Mouse (Mus musculus) left cerebral cortex, adult 8-10 months (tissue): Measurements from ENCODE around the gene Oser1. TPM values are rescaled to one million over a fixed set of nuclear protein-coding genes. Genes with fewer than 3 reads are reported as not detected.
"Not testable (repeated sequence)": the region's sequence is repeated elsewhere in the genome, so short reads cannot be mapped to it uniquely, and the experiment has no call there.

Experiments used
- DNase-seq, 2 experiments: peaks; one replicate each; pipeline ENCODE4 v3.0.0; 2022; ENCODE audit warnings: low spot score in 2 of 2
- total RNA-seq, 4 experiments: library from RNA; stranded (reverse); gene quantifications; 2 replicates each; pipeline ENCODE4 v1.2.4; 2022

Gene Oser1
- 10 to 100 TPM; 21.1 to 27.5 (median 27.1) TPM for total RNA-seq

DNA sequence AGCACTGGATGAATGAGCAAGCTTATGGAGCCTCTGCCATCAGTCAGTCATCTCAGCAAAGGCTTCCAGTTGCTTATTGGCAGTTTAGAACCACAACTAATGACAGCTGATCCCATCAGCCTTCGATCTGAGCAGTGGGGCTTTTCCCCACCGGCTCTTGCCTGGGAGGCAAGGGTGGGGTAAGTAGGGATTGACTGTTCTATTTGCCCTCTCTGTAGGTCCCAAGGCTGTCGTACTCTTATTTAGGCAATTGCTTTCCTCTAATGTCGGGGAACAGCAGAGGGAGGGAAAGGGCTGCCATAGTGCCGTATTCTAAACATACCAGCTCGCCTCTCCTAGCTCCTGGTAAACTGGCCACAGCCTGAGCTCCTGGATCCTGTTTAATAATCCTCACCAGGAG, at the start of gene Oser1:
Oser1 (minus strand) TSS at position 101 of the 400 bp plus-strand sequence.
- no peak for DNase-seq

DNA sequence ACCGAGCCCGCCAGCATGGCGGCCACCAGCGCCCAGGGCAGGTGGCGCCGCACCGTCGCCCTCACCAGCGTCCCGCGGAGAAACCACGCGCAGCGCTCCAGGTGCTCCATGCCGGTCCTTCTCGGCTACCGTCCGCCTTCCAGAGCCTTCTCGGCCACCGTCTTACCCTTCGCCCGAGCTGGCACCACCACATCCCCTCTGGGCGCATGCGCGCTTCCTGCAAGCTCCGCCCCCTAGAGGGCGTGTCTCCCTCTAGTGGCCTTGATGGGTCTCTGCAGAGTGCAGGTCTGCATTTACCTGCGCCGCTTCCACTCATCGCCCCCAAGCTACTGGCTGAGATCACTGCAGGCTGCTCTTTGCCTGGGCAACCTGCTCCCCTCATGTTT, 48.0 kb upstream of the Oser1 start, which contains the start of gene Fitm2:
Fitm2 (minus strand) TSS at position 164 of the 386 bp plus-strand sequence.
- peak; percentile 93 to 98 for DNase-seq

DNA sequence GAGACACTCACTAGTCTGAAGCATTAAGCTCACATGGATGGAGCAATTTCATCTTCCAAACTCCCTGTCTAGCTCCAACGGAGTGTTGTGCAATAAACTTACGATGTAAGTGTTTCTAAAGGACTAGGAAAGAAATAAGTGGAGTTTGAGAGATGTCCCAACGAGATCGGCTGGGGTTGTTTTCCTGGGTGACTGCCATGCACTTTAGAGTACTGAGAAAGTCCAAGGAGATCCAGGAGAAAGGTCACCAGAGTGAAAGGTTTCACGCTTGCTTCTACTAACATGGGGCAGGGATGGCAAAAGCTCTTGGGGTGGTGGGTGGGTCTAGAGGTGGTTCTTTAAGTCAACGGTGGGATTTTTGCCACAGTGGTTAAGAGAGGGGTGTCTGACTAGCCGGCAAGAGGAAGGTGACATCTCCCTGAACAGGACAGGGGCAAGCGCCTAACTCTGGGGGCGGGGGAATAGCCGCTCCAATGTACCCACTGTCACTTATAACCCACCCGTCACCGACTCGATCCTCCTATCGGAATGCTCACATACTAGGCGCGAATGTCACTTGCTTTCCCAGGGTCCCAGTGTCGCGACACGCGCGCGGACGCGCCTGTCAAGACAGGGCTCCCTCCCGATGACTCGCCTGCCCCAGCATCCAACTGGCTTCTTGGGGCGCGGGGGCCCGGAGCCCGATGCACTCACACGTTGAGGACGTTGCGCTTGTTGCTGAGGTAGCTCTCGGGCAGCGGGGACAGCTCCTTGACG, 47.4 kb upstream of the Oser1 start:
- DNase-seq = no peak

DNA sequence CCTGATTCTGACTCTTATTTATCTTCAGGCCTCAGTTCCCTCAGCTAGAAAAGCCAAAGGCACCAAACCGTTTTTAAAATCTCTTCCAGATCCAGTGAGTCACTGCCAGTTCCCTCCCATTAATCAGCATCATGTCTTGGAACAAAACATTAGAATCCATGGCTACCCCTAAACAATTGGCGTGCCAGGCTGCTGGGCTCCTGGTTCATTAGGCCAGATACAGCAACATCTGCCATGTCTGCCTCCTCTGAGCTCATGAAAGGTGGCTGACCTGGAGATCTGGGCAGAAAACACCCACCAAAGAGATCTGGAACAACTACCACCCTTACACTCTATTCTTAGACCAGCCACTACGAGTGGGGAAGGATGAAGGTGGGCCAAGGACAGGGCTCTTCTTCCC, 46.6 kb upstream of the Oser1 start:
- no peak for DNase-seq

DNA sequence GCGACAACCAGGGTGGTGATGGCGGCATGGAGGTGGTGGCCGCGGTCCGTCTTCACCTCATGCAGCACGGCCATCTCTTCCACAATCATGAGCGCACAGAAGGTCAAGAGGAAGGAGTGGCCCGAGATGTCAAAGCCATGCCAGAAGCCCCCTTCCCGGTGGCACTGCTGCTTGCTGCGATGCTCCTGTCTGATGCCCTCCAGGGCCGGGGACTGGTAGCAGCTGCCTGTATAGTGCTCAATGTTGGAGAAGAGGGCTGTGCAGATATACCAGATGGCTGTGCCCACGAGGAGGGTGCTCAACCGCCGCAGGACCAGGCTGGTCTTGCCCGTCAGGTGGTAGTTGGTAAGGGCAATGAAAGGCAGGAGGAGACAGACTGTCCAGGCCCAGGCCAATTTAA, 45.2 kb upstream of the Oser1 start:
- no peak for DNase-seq

DNA sequence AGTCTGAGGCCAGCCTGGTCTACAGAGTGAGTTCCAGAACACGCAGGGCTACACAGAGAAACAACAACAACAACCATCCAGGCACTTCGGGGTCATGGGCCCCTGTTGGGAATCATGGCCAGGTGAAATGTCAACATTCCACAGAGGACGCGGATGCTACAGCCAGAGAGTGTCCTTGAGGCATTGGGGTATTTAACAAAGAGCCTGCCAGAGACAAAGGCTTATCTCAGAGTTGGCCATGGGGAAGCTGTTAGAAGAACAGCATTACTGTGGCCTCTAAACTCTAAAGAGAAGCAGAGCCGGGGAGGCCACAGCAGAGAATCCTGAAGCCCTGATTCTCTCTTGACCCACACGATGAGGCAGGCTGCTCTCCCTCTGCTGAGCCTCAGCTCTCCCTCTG, 44.4 kb upstream of the Oser1 start:
- DNase-seq = no peak

DNA sequence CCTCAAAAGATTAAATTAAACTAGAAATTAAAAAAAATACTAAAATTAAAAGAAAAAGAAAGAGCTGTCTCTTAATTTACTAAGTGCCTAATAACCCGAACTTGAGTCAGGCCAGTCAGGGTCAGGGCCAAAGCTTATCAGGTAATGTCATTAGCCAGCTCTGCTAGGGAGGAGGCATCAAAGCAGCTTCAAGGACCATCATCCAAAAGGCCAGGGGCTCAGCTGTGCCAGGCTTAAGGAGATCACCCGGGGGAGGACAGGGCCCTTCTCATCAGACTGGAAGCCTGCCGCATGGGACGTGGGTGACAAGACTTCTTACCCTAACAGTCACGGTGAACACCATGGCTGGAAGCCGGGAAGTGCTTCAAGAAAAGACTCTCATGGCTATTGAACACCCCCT, 43.1 kb upstream of the Oser1 start:
- no peak for DNase-seq

DNA sequence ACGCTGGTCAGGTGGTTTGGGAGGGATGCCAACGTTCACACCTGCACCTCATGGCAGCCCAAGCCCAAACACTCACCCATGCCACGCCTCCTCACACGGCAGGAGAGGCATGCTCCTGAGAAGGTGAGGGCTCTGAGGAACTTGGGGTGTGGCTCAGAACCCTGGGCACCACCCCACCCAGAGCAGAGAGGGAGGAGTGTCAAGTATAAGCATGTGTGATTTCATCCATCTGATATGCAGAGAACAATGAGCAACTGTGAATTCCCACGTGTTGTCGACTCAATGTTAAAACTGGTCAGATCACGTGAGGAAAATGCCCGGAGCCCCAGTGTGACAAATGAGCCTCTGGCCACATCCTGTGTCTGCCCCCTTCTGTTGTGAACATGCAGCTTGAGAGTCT, 42.3 kb upstream of the Oser1 start:
- DNase-seq = no peak

DNA sequence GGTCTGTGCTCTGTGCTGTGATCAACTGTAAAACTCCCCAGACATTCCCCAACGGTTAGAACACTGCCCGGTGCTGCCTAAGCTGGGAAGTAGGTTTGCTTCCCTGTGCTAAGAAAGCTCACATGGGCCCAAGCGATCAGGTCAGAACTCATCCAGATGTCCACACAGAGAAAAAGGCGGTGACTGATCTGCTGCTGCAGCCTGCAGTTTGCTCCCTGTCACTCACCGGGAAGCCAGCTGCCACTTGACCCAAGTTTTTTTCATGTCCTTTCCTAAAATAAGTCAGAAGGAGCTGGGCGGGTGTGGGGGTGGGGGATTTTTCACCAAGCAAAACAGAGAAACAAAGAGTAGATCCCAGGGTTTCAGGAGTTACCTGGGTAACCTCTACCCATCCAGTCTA, 40.1 kb upstream of the Oser1 start:
- DNase-seq = no peak

DNA sequence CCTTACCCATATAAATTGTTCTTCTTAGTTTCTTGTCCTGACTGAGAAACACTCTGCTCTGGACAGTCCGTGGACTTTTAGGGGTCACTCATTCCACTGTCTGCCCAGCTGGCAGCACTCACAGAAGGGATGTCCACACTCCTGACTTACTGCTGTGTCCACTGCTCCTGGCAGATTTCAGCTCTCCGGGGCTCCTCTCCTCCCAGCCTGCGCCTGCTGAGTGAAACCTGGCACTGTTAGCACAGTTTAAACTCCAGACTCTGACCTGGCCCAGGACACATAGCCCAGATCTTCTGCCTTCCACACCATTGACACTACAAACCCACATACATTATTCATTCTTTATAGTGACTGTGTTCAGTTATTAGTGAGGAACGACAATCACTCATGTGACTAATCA, 39.5 kb upstream of the Oser1 start:
- DNase-seq = no peak

DNA sequence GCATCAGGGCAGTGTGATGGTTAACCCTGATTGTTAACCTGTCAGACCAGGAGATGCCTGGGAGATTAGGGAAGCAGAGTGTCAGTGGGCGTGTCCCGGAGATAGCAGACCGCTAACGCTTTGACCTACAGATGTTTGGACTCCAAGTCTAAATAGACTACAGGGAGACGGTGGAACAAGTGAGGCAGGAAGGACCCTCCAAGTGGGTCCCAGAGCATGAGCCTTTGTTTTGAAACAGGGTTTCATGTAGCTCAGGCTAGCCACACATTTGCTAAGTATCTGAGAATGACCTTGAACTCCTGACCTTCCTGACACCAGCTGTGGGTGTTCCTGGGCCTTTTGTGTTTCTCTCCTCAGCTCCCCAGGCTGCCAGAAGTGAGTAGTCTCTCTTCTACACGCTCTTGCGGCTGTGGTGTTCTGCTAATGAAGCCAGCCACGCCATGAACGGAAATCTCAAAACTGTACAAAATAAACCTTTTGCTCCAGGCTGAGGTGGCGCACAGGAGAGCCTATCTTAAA, 38.8 kb upstream of the Oser1 start:
- DNase-seq = no peak

DNA sequence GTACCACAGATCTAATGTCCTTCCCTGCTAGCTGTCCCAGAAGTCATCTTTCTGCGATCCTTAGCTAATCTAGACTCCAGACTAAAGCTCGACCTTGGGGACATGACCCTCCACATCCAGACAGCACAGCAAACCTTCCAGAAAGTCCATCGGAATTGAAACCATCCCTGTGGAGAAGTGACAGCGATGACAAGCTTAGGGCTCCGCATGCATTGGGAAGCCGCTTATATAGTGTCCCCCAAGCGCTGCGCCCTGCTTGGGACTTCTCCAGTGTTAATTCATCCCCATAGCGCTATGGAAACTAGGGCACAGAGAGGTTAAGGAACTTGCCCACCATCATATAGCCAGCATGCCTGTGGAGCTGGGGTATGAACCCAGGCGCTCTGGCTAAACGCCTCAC, 38.3 kb upstream of the Oser1 start:
- DNase-seq = no peak

DNA sequence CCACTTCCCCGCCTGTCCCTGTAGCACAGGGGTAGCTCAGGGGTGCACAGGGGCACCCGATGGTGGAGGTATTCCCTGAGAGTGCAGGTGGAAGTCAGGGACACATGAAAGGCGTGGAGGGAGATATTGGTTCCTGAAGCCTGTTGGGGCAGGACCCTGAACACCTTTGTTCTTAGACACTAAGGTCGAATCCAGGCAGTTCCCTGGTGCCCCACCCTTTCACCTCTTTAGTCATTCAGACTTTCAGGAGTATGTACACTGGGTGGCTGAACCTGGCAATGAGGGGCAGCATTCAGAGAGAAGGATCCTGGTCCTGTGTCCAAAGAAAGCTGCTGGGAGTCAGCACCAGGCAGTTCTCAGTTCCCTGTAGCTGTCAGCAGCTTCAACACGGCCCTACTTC, 37.9 kb upstream of the Oser1 start:
- no peak for DNase-seq

DNA sequence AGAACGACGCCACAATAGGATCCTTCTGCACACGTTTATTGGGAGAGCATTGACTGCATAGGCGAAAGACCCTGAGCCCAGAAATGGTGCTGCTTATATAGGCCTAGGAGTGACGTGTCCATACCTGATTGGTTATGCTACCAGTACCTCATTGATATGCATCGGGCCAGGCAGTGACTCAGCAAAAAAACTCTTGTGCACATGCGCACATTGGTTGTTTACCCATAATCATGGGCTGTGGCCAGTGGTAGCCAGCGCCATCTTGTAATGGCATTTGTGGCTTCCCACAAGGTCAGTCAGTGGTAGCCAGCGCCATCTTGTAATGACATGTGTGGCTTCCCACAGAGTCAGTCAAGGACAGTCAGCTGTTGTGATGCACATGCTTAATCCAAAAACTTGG, 36.8 kb upstream of the Oser1 start:
- not testable (repeated sequence) for DNase-seq

DNA sequence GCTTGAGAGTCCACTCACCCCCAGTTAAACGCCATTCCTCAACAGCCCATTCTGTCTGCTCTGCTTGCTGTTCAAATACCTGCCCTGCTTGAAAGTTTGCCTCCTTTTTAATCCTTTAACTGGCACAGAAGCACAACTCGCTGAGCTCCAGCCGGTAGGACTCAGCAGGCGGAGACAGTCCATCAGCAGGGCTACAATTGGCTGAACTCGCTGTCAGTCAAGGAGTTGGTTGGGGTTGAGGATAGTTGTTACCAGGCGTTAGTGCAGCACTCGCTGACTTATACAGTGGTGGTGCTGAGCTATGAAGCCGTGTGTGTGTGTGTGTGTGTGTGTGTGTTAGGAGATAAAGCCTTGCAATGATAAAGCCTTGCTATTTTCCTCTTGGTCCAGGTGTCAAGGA, 36.1 kb upstream of the Oser1 start:
- no peak for DNase-seq

DNA sequence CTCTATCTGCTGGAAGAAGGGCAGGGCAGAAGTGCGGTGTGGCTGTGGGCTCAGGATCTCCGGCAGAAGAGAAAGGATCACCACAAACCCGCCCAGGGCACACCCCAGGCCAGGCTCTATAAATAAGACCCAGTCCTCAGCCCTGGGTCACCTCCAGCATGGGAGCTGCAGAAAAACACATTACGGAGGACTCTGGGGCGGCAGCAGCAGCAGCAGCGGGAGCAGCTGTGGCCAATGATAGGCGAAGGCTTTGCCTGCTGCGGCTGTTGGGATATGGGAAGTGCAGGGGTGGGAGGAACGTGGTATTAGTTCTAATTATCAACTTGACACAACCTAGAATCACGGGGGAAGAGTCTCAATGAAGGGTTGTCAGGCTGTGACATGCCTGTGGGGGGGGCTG, 34.9 kb upstream of the Oser1 start:
- no peak for DNase-seq

DNA sequence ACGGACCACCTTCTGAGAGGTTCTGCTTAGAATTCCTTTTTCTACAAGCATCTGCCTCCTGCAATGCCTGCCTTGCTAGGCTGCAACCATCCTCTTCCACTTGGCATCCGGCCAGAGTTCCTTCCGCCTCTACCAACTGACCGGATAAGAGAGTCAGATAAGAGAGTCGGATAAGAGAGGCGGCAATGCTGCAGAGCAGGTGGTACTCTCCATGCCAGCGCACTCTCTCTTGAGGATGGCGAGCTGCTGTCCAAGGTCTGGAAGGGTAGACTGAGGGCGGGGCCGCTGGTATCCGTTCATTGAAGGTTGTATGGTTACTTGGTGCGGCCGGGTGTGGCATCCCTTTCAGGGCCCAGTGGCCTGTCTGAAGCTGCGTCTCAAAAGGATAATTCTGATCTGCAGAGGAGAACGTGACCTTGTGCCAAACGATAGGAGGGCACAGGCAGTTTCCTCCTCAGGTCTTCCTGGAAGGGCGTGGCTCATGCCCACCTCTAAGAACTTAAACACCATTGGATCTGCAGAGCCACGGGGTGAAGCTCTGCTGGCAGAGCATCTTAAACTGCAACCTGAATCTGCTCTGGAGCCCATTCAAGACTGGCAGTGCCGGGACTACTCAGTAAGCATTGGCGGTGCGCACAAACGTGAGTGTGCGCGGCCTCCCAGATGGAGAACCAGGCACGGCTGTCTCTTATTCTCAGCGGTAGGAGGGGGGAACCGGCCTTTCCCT, 34.2 kb upstream of the Oser1 start:
- DNase-seq = no peak

DNA sequence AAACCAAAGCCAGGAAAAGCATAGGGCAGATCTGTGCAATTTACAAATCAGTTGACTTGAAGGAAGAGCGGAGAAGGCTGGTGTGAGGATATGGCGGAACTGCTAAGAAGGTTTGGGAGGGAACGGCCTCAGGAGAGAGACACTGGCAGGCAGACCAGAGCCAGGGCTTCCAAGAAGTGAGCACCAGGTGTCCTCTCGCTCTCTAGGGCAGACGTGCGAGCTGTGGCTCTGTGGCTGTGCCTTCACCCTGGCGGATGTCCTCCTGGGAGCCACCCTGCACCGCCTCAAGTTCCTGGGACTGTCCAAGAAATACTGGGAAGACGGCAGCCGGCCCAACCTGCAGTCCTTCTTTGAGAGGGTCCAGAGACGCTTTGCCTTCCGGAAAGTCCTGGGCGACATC, 28.9 kb upstream of the Oser1 start:
- DNase-seq = no peak

DNA sequence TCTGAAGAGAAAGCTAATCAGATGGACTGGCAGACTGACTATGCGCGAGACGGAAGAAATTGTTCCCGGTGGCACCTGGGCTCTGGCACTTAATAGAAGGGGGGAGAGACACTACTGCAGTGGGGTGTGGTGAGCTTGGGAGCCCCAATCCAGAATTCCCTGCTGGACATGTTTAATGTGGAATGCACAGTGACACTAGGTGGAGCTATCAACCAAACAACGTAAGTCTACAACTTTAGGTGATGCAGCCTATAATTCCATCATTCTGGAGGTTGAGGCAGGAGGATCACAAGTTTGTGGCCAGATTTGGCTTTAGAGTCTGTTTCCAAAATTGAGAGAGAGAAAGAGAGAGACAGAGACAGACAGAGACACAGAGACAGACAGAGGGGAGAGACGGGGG, 28.2 kb upstream of the Oser1 start:
- DNase-seq = no peak

DNA sequence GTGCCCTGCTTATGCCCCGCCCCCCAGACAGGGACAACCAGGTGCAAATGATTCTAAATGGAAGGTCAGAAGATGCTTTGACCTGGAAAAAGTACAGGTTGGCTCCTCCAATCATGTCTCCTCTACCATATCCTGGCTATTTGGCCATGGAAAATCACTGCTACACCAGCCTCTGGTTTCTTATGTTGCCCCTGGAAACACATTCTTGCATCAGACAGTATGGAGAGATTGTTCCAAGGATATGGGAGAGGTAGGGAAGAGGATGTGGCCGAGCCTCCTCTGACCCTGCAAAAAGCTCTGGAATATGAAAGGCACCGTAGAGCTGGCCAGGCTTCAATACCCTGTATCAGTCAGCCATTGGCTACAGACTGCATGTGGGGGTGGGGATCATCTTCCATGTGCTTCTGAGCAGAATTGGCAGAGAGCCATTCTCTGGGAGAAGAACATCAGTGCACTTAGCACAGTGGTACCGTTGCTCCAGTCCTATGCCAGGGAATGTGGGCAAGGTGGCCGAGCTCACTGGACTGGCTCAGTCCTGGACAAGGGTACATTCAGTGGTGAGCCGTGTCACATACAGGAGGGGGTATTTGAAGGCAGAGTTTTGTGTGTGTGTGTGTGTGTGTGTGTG, 26.3 kb upstream of the Oser1 start:
- DNase-seq = peak in 1 of 2 experiments; percentile 69

DNA sequence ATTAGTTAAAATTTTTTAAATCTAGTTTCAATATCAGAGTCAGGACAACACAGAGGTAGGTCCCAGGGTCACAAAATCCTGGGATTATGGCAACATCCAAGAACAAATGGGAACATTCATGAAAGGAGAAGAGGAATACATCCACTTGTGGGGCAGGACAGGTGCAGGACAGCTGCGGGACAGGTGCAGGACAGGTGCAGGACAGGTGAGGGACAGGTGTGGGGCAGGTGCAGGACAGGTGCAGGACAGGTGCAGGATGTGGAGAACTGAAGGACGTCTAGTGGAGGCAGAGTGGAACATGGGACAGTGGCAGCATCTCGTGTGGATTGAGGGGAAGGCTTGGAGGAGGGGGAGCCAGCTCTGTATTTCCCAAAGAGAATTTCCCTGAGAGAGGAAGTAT, 24.8 kb upstream of the Oser1 start:
- DNase-seq = no peak

DNA sequence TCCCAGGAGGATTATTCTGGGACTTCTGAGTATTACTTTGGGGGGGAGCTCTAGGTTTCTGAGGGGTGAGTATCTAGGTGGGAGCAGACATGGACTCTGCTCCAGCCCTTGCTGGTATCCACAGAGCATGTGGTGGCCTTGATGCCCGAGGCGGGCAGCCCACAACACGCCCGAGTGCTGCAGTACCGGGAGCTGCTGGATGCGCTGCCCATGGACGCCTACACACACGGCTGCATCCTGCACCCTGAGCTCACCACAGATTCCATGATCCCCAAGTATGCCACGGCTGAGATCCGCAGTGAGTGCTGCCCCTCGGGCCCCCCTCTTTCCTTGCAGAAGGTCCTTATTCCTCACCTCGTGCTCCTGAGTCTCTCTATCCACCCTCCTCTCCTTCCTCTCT, 22.9 kb upstream of the Oser1 start:
- no peak for DNase-seq
